Mouse (Mus musculus) liver, postnatal 0 days (tissue): Measurements from ENCODE around the gene Spcs1. TPM values are rescaled to one million over a fixed set of nuclear protein-coding genes. Genes with fewer than 3 reads are reported as not detected.

Source experiments
- ATAC-seq: fragments of 200-750 bp; cut with Nextera tagmentation; 2 replicates; pipeline ENCODE4 v1.8.0; 2017; ENCODE audit warnings: mild to moderate bottlenecking, moderate library complexity
- DNase-seq: peaks from one replicate; pipeline ENCODE4 v3.0.0-alpha.2; 2016
- H3K27ac ChIP-seq: fragments of 300-500 bp; sonication (generic); 2 replicates; pipeline ENCODE4 v1.5.1; 2014; ENCODE audit warnings: antibody characterized with exemption, moderate library complexity, mild to moderate bottlenecking, low read depth
- H3K27me3 ChIP-seq: fragments of 300-500 bp; sonication (generic); 2 replicates; pipeline ENCODE4 v1.6.1; 2014; ENCODE audit warnings: low read length, control low read depth, mixed read lengths; ENCODE audit not compliant: insufficient read depth
- H3K36me3 ChIP-seq: fragments of 300-500 bp; sonication (generic); replicated peaks from 2 replicates; pipeline ENCODE4 v1.6.1; 2014; ENCODE audit warnings: mild to moderate bottlenecking, control low read depth, low read length, moderate library complexity, mixed read lengths; ENCODE audit not compliant: insufficient read depth
- H3K4me1 ChIP-seq: fragments of 300-500 bp; sonication (generic); 2 replicates; pipeline ENCODE4 v1.6.1; 2014; ENCODE audit warnings: antibody characterized with exemption, mild to moderate bottlenecking, control low read depth; ENCODE audit not compliant: insufficient read depth
- H3K4me2 ChIP-seq: fragments of 300-500 bp; sonication (generic); 2 replicates; pipeline ENCODE4 v1.6.1; 2014; ENCODE audit warnings: low read depth, mild to moderate bottlenecking, low read length, moderate library complexity, mixed read lengths
- H3K4me3 ChIP-seq: fragments of 300-500 bp; sonication (generic); 2 replicates; pipeline ENCODE4 v1.5.1; 2014; ENCODE audit warnings: low read depth, low read length
- H3K9ac ChIP-seq: fragments of 300-500 bp; sonication (generic); replicated peaks from 2 replicates; pipeline ENCODE4 v1.6.1; 2014; ENCODE audit warnings: mild to moderate bottlenecking, moderate library complexity
- H3K9me3 ChIP-seq: fragments of 300-500 bp; sonication (generic); 2 replicates; pipeline ENCODE4 v1.6.1; 2016; ENCODE audit warnings: mild to moderate bottlenecking, control low read depth, low read length, mixed read lengths
- CTCF ChIP-seq: sonication (generic); IDR thresholded peaks from 2 replicates; pipeline ENCODE4 v1.5.1; 2016; ENCODE audit warnings: antibody characterized with exemption, low read depth
- EP300 ChIP-seq: IDR thresholded peaks from 2 replicates; pipeline ENCODE4 v1.6.1; 2016; ENCODE audit warnings: antibody characterized with exemption, low read depth, mild to moderate bottlenecking
- WGBS: fragments of 180-500 bp; shearing (Covaris S2); extraction: QIAGEN DNeasy Blood & Tissue Kit; methylation state at CpG from one replicate; pipeline ENCODE4 v1.1.7; 2014; ENCODE audit not compliant: insufficient replicate concordance; 5-methylcytosine and 5-hydroxymethylcytosine counted together
- polyA plus RNA-seq: library from polyadenylated mRNA; unstranded; fragments of >200 nt; fragmentation: Nextera tagmentation; extraction: Ambion mirVana; gene quantifications from 2 replicates; pipeline ENCODE4 v1.2.1, GENCODE M21; 2015

Gene Spcs1
- polyA plus RNA-seq, 1 experiment from 2014 or later: 346 TPM

- H3K4me2 ChIP-seq: no peak overlapping the region
- H3K27ac ChIP-seq: peak overlapping the region; percentile 46; the same call in 1 of the 2 replicates
- 56% methylated on average over 6 of the region's 6 CpGs for WGBS
- ATAC-seq (peak; percentile 44; the same call in 1 of the 2 replicates), DNase-seq (no peak)
- H3K4me1 ChIP-seq: 0 out of 2 replicates have a peak, but pooled peaks cover 3% of the 10 kb centered on the region
- H3K36me3 ChIP-seq: peaks cover 3% of the 10 kb centered on the region; the same call in 1 of the 2 replicates
- TF ChIP-seq EP300 (no peak), CTCF (no peak)
- H3K4me3 ChIP-seq: no peak overlapping the region
- no peak overlapping the region for H3K9ac ChIP-seq
- no peaks in the 10 kb centered on the region for H3K9me3 ChIP-seq
- H3K27me3 ChIP-seq: no peaks in the 10 kb centered on the region
These were observed 27.3 kb downstream of the Spcs1 start for GRCm38 (mm10) chr14:30974204-30974603.

- Histone ChIP-seq H3K27ac (no peak overlapping the region), H3K9ac (no peak overlapping the region), H3K27me3 (no peaks in the 10 kb centered on the region), H3K36me3 (peaks cover 2% of the 10 kb centered on the region; the same call in 1 of the 2 replicates), H3K4me1 (no peaks in the 10 kb centered on the region), H3K4me3 (no peak overlapping the region), H3K4me2 (no peak overlapping the region), H3K9me3 (no peaks in the 10 kb centered on the region)
- DNase-seq (no peak), ATAC-seq (no peak)
- 83% methylated on average over 1 of the region's 1 CpGs for WGBS
- no peak for TF ChIP-seq CTCF
- TF ChIP-seq EP300: no peak
These were observed 41.1 kb downstream of the Spcs1 start for GRCm38 (mm10) chr14:30960366-30960765.

- H3K4me2 ChIP-seq: no peak overlapping the region
- no peak overlapping the region for H3K9ac ChIP-seq
- no peaks in the 10 kb centered on the region for H3K4me1 ChIP-seq
- no peaks in the 10 kb centered on the region for H3K27me3 ChIP-seq
- DNase-seq (no peak), ATAC-seq (peak; percentile 40; the same call in 1 of the 2 replicates)
- no peaks in the 10 kb centered on the region for H3K9me3 ChIP-seq
- H3K27ac ChIP-seq: no peak overlapping the region
- no peak overlapping the region for H3K4me3 ChIP-seq
- H3K36me3 ChIP-seq: no peaks in the 10 kb centered on the region; the same call in 1 of the 2 replicates
- WGBS: 61% methylated on average over 4 of the region's 4 CpGs
- TF ChIP-seq EP300: no peak
- no peak for TF ChIP-seq CTCF
These were observed 42.4 kb downstream of the Spcs1 start for GRCm38 (mm10) chr14:30959031-30959430.

- H3K27ac ChIP-seq: no peak overlapping the region
- no peak overlapping the region for H3K4me2 ChIP-seq
- TF ChIP-seq CTCF (no peak), EP300 (no peak)
- no peak overlapping the region for H3K9ac ChIP-seq
- 73% methylated on average over 2 of the region's 2 CpGs for WGBS
- no peaks in the 10 kb centered on the region; the same call in 1 of the 2 replicates for H3K36me3 ChIP-seq
- H3K4me3 ChIP-seq: no peak overlapping the region
- H3K4me1 ChIP-seq: no peaks in the 10 kb centered on the region
- H3K9me3 ChIP-seq: no peaks in the 10 kb centered on the region
- ATAC-seq: no peak
- DNase-seq: no peak
- H3K27me3 ChIP-seq: no peaks in the 10 kb centered on the region
These were observed 43.0 kb downstream of the Spcs1 start for GRCm38 (mm10) chr14:30958517-30958916.

- Histone ChIP-seq H3K4me1 (peaks cover 11% of the 10 kb centered on the region), H3K27me3 (no peaks in the 10 kb centered on the region), H3K4me3 (peak within 1 kb of the TSS; percentile 69), H3K9ac (peak within 1 kb of the TSS; percentile 80), H3K9me3 (no peaks in the 10 kb centered on the region), H3K27ac (peak within 1 kb of the TSS; percentile 73), H3K4me2 (peak within 1 kb of the TSS; percentile 92), H3K36me3 (no peaks in the 10 kb centered on the region)
- TF ChIP-seq CTCF: peak; percentile 40
- TF ChIP-seq EP300: 0 out of 2 replicates have a peak, but pooled peaks have one; percentile 42
- under 1% methylated on average over 57 of the region's 57 CpGs for WGBS
- ATAC-seq (peak; percentile 98), DNase-seq (peak; percentile 95)
These were observed 50.2 kb downstream of the Spcs1 start, which contains the start of gene Nek4 for GRCm38 (mm10) chr14:30951154-30951825. Nek4 (plus strand) TSS chr14:30951377.

- TF ChIP-seq CTCF: no peak; the same call in 1 of the 2 replicates
- no peak for TF ChIP-seq EP300
- no peak for DNase-seq
- 80% methylated on average over 10 of the region's 10 CpGs for WGBS
- H3K4me3 ChIP-seq: no peak overlapping the region
- H3K9me3 ChIP-seq: no peaks in the 10 kb centered on the region
- no peaks in the 10 kb centered on the region for H3K36me3 ChIP-seq
- H3K9ac ChIP-seq: no peak overlapping the region
- peaks cover 11% of the 10 kb centered on the region for H3K4me1 ChIP-seq
- no peaks in the 10 kb centered on the region for H3K27me3 ChIP-seq
- 0 out of 2 replicates have a peak overlapping the region, but pooled peaks have one; percentile 92 for H3K4me2 ChIP-seq
- peak overlapping the region; percentile 73; the same call in 1 of the 2 replicates for H3K27ac ChIP-seq
- peak; percentile 16; the same call in 1 of the 2 replicates for ATAC-seq
These were observed 51.5 kb downstream of the Spcs1 start for GRCm38 (mm10) chr14:30949986-30950385.

Other genes starting within 250 kb of the Spcs1 start
- 11.8 and 14.4 TPM in 2 replicates for gene Tmem110, start 176.1 kb downstream of the Spcs1 start, polyA plus RNA-seq
- gene Mustn1, start 122.5 kb downstream of the Spcs1 start, polyA plus RNA-seq: 5.4 and 6.0 TPM in 2 replicates
- 631 and 661 TPM in 2 replicates for gene Itih4, start 115.2 kb downstream of the Spcs1 start, polyA plus RNA-seq
- 1,712 and 1,929 TPM in 2 replicates for gene Itih3, start 77.9 kb downstream of the Spcs1 start, polyA plus RNA-seq
- 173 and 210 TPM in 2 replicates for gene Itih1, start 58.4 kb downstream of the Spcs1 start, polyA plus RNA-seq
- 2.8 and 3.1 TPM in 2 replicates for gene Nek4, start 50.3 kb downstream of the Spcs1 start, polyA plus RNA-seq
- 9.4 TPM in 2 replicates for gene Glt8d1, start 272 bp downstream of the Spcs1 start, polyA plus RNA-seq
- 31.0 and 33.2 TPM in 2 replicates for gene Pbrm1, start 17.5 kb upstream of the Spcs1 start, polyA plus RNA-seq
- 67.4 and 71.9 TPM in 2 replicates for gene Gnl3, start 17.5 kb upstream of the Spcs1 start, polyA plus RNA-seq
- gene Smim4, start 127.3 kb upstream of the Spcs1 start, polyA plus RNA-seq: 76.1 and 79.2 TPM in 2 replicates
- 45.3 and 48.5 TPM in 2 replicates for gene Nt5dc2, start 129.4 kb upstream of the Spcs1 start, polyA plus RNA-seq
- gene Stab1, start 167.0 kb upstream of the Spcs1 start, polyA plus RNA-seq: 34.7 and 42.5 TPM in 2 replicates
- 3.9 and 8.4 TPM in 2 replicates for gene Tnnc1, start 206.6 kb upstream of the Spcs1 start, polyA plus RNA-seq
- 51.1 and 65.0 TPM in 2 replicates for gene Nisch, start 215.3 kb upstream of the Spcs1 start, polyA plus RNA-seq
- gene Sema3g, start 216.2 kb upstream of the Spcs1 start, polyA plus RNA-seq: 0.04 and 0.06 TPM in 2 replicates
- gene Phf7, start 249.6 kb upstream of the Spcs1 start, polyA plus RNA-seq: 7.3 and 8.3 TPM in 2 replicates
- gene Bap1, start 249.8 kb upstream of the Spcs1 start, polyA plus RNA-seq: 16.3 and 19.8 TPM in 2 replicates